Mouse (Mus musculus): ENCODE results near the gene Mrpl21.

DNA sequence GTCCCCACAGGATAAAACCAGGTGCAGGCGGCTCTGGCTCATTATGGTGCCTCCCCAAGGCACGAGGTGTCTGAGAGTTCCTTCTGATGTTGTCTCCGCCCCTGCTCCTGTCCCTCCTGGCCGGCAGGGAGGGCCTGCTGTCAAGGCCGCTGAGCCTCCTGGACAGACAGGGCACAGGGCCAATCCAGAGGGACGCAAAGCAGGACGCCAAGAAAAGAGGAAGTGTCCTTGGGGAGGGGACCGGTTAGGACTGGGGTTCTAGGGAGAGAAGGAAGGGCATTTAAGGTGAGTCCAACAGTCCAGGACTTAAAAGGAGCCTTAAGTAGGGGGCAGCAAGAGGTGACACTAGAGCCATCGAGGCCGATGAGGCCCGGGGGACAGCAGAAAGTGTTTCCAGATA is 38.9 kb downstream of the Mrpl21 start:
- no peak for TF ChIP-seq EP300 (optimal IDR thresholded peaks at IDR 0.05)
- no peak; the same call in 1 of the 2 replicates for TF ChIP-seq CTCF (IDR thresholded peaks at IDR 0.05; ENCODE audit: low read depth)

Measured in stomach, postnatal 0 days (tissue).